Mouse (Mus musculus) hindbrain, embryonic 16.5 days (tissue): ENCODE results near the gene Oxt. TPM values are rescaled to one million over a fixed set of nuclear protein-coding genes. Genes with fewer than 3 reads are reported as not detected.

Experiments
- ATAC-seq: fragments of 200-750 bp; cut with Nextera tagmentation; 2 replicates; pipeline ENCODE4 v1.8.0; 2017; ENCODE audit warnings: moderate TSS enrichment, moderate library complexity
- H3K27ac ChIP-seq: fragments of 300-500 bp; sonication (generic); 2 replicates; pipeline ENCODE4 v1.5.1; 2014; ENCODE audit warnings: low read depth, mild to moderate bottlenecking, control low read depth, low read length, moderate library complexity
- H3K27me3 ChIP-seq: fragments of 300-500 bp; sonication (generic); replicated peaks from 2 replicates; pipeline ENCODE4 v1.6.1; 2014; ENCODE audit warnings: low read length; ENCODE audit not compliant: control insufficient read depth, insufficient read depth
- H3K36me3 ChIP-seq: fragments of 300-500 bp; sonication (generic); 2 replicates; pipeline ENCODE4 v1.6.1; 2014; ENCODE audit warnings: mild to moderate bottlenecking, low read length, moderate library complexity, mixed read lengths; ENCODE audit not compliant: control insufficient read depth, insufficient read depth
- H3K4me1 ChIP-seq: fragments of 300-500 bp; sonication (generic); 2 replicates; pipeline ENCODE4 v1.6.1; 2014; ENCODE audit warnings: low read depth, low read length; ENCODE audit not compliant: control insufficient read depth, insufficient read depth
- H3K4me2 ChIP-seq: fragments of 300-500 bp; sonication (generic); 2 replicates; pipeline ENCODE4 v1.6.1; 2014; ENCODE audit warnings: mild to moderate bottlenecking, low read length, control low read depth, moderate library complexity
- H3K4me3 ChIP-seq: fragments of 300-500 bp; sonication (generic); 2 replicates; pipeline ENCODE4 v1.5.1; 2014; ENCODE audit warnings: mild to moderate bottlenecking, low read length, control low read depth, moderate library complexity
- H3K9ac ChIP-seq: fragments of 300-500 bp; sonication (generic); 2 replicates; pipeline ENCODE4 v1.6.1; 2014; ENCODE audit warnings: low read depth, mild to moderate bottlenecking, control low read depth, low read length, moderate library complexity
- H3K9me3 ChIP-seq: fragments of 300-500 bp; sonication (generic); 2 replicates; pipeline ENCODE4 v1.6.1; 2014; ENCODE audit warnings: mild to moderate bottlenecking, low read length, moderate library complexity; ENCODE audit not compliant: control insufficient read depth
- WGBS: fragments of 180-500 bp; shearing (Covaris S2); extraction: QIAGEN DNeasy Blood & Tissue Kit; methylation state at CpG from one replicate; pipeline ENCODE4 v1.1.7; 2014; 5-methylcytosine and 5-hydroxymethylcytosine counted together
- polyA plus RNA-seq: library from polyadenylated mRNA; unstranded; fragments of >200 nt; fragmentation: Nextera tagmentation; extraction: Ambion mirVana; gene quantifications from 2 replicates; pipeline ENCODE4 v1.2.1, GENCODE M21; 2015

The Oxt gene
- polyA plus RNA-seq, 1 experiment from 2014 or later, result 0.31 TPM

GRCm38 (mm10) chr2:130546957-130547356 is 29.0 kb upstream of the Oxt start:
- Histone ChIP-seq H3K9me3 (no peaks in the 10 kb centered on the region), H3K27me3 (no peaks in the 10 kb centered on the region), H3K9ac (no peak overlapping the region), H3K4me3 (no peak overlapping the region), H3K27ac (no peak overlapping the region), H3K4me1 (no peaks in the 10 kb centered on the region), H3K36me3 (peaks cover 52% of the 10 kb centered on the region), H3K4me2 (no peak overlapping the region)
- WGBS, result 93% methylated on average over 8 of the region's 8 CpGs
- no peak for ATAC-seq

GRCm38 (mm10) chr2:130554841-130555240 is 21.1 kb upstream of the Oxt start:
- ATAC-seq, result no peak
- H3K27ac ChIP-seq, result no peak overlapping the region
- H3K4me2 ChIP-seq, result no peak overlapping the region
- no peaks in the 10 kb centered on the region for H3K27me3 ChIP-seq
- H3K4me3 ChIP-seq, result no peak overlapping the region
- WGBS, result 94% methylated on average over 7 of the region's 7 CpGs
- no peak overlapping the region for H3K9ac ChIP-seq
- peaks cover 30% of the 10 kb centered on the region for H3K36me3 ChIP-seq
- H3K4me1 ChIP-seq, result no peaks in the 10 kb centered on the region
- no peaks in the 10 kb centered on the region for H3K9me3 ChIP-seq

- no peak overlapping the region for H3K4me3 ChIP-seq
- peaks cover 24% of the 10 kb centered on the region for H3K36me3 ChIP-seq
- no peaks in the 10 kb centered on the region for H3K27me3 ChIP-seq
- H3K9me3 ChIP-seq, result no peaks in the 10 kb centered on the region
- no peak for ATAC-seq
- WGBS, result 82% methylated on average over 1 of the region's 1 CpGs
- no peak overlapping the region for H3K27ac ChIP-seq
- no peaks in the 10 kb centered on the region for H3K4me1 ChIP-seq
- no peak overlapping the region for H3K9ac ChIP-seq
- H3K4me2 ChIP-seq, result no peak overlapping the region
Observed at GRCm38 (mm10) chr2:130556292-130556691, 19.7 kb upstream of the Oxt start.

GRCm38 (mm10) chr2:130557462-130557861 is 18.5 kb upstream of the Oxt start:
- Histone ChIP-seq H3K9me3 (no peaks in the 10 kb centered on the region), H3K36me3 (peaks cover 23% of the 10 kb centered on the region), H3K9ac (no peak overlapping the region), H3K4me2 (no peak overlapping the region), H3K27ac (no peak overlapping the region), H3K27me3 (no peaks in the 10 kb centered on the region), H3K4me3 (no peak overlapping the region), H3K4me1 (no peaks in the 10 kb centered on the region)
- 97% methylated on average over 2 of the region's 2 CpGs for WGBS
- no peak for ATAC-seq

GRCm38 (mm10) chr2:130558015-130558414 is 18.0 kb upstream of the Oxt start:
- Histone ChIP-seq H3K27me3 (no peaks in the 10 kb centered on the region), H3K9me3 (no peaks in the 10 kb centered on the region), H3K4me3 (no peak overlapping the region), H3K9ac (no peak overlapping the region), H3K27ac (no peak overlapping the region), H3K36me3 (peaks cover 23% of the 10 kb centered on the region), H3K4me1 (peaks cover 4% of the 10 kb centered on the region), H3K4me2 (no peak overlapping the region)
- 73% methylated on average over 2 of the region's 2 CpGs for WGBS
- ATAC-seq, result no peak

- H3K36me3 ChIP-seq, result peaks cover 7% of the 10 kb centered on the region
- H3K4me1 ChIP-seq, result peaks cover 18% of the 10 kb centered on the region
- no peaks in the 10 kb centered on the region for H3K27me3 ChIP-seq
- ATAC-seq, result peak; percentile 99
- H3K4me3 ChIP-seq, result peak within 1 kb of the TSS; percentile 69
- H3K9ac ChIP-seq, result peak within 1 kb of the TSS; percentile 79
- peak within 1 kb of the TSS; percentile 65 for H3K27ac ChIP-seq
- H3K9me3 ChIP-seq, result no peaks in the 10 kb centered on the region
- peak within 1 kb of the TSS; percentile 81 for H3K4me2 ChIP-seq
- WGBS, result under 1% methylated on average over 56 of the region's 61 CpGs
Observed at GRCm38 (mm10) chr2:130563212-130564055, 12.5 kb upstream of the Oxt start, which contains the start of gene Mrps26. Gene Mrps26 (plus strand): TSS chr2:130563742.

GRCm38 (mm10) chr2:130564063-130564462 is 11.9 kb upstream of the Oxt start:
- H3K4me3 ChIP-seq, result peak overlapping the region; percentile 69
- WGBS, result 0% methylated on average over 22 of the region's 23 CpGs
- peaks cover 18% of the 10 kb centered on the region for H3K4me1 ChIP-seq
- peak overlapping the region; percentile 79 for H3K9ac ChIP-seq
- H3K27ac ChIP-seq, result peak overlapping the region; percentile 37; the same call in 1 of the 2 replicates
- no peaks in the 10 kb centered on the region for H3K27me3 ChIP-seq
- no peak for ATAC-seq
- peak overlapping the region; percentile 81 for H3K4me2 ChIP-seq
- peaks cover 7% of the 10 kb centered on the region for H3K36me3 ChIP-seq
- H3K9me3 ChIP-seq, result no peaks in the 10 kb centered on the region

- 79% methylated on average over 8 of the region's 8 CpGs for WGBS
- H3K27me3 ChIP-seq, result no peaks in the 10 kb centered on the region
- ATAC-seq, result no peak
- no peaks in the 10 kb centered on the region for H3K9me3 ChIP-seq
- peak overlapping the region; percentile 81 for H3K4me2 ChIP-seq
- no peak overlapping the region for H3K9ac ChIP-seq
- peaks cover 18% of the 10 kb centered on the region for H3K4me1 ChIP-seq
- peaks cover 7% of the 10 kb centered on the region for H3K36me3 ChIP-seq
- no peak overlapping the region; the same call in 1 of the 2 replicates for H3K4me3 ChIP-seq
- H3K27ac ChIP-seq, result no peak overlapping the region
Observed at GRCm38 (mm10) chr2:130564983-130565382, 11.0 kb upstream of the Oxt start.

GRCm38 (mm10) chr2:130568921-130569320 is 7.1 kb upstream of the Oxt start:
- H3K27me3 ChIP-seq, result no peaks in the 10 kb centered on the region
- ATAC-seq, result no peak
- H3K4me1 ChIP-seq, result peaks cover 12% of the 10 kb centered on the region
- H3K4me2 ChIP-seq, result no peak overlapping the region
- H3K9ac ChIP-seq, result no peak overlapping the region
- H3K4me3 ChIP-seq, result no peak overlapping the region
- peaks cover 7% of the 10 kb centered on the region for H3K36me3 ChIP-seq
- no peaks in the 10 kb centered on the region for H3K9me3 ChIP-seq
- 81% methylated on average over 4 of the region's 4 CpGs for WGBS
- no peak overlapping the region for H3K27ac ChIP-seq
